Mouse (Mus musculus) lung, embryonic 16.5 days (tissue): ENCODE data around the gene Prdm16. TPM values are rescaled to one million over a fixed set of nuclear protein-coding genes. Genes with fewer than 3 reads are reported as not detected.

Source experiments
- ATAC-seq: fragments of 200-750 bp; cut with Nextera tagmentation; 2 replicates; pipeline ENCODE4 v1.8.0; 2017; ENCODE audit warnings: low read depth, mild to moderate bottlenecking, moderate library complexity
- H3K27ac ChIP-seq: fragments of 300-500 bp; sonication (generic); 2 replicates; pipeline ENCODE4 v1.5.1; 2014; ENCODE audit warnings: mild to moderate bottlenecking, control low read depth, low read length
- H3K27me3 ChIP-seq: fragments of 300-500 bp; sonication (generic); 2 replicates; pipeline ENCODE4 v1.6.1; 2014; ENCODE audit warnings: low read depth, low read length, mixed read lengths; ENCODE audit not compliant: control insufficient read depth, insufficient read depth
- H3K36me3 ChIP-seq: fragments of 300-500 bp; sonication (generic); 2 replicates; pipeline ENCODE4 v1.6.1; 2014; ENCODE audit warnings: low read length; ENCODE audit not compliant: control insufficient read depth, insufficient read depth
- H3K4me1 ChIP-seq: fragments of 300-500 bp; sonication (generic); replicated peaks from 2 replicates; pipeline ENCODE4 v1.6.1; 2014; ENCODE audit warnings: low read length, mixed read lengths; ENCODE audit not compliant: control insufficient read depth, insufficient read depth
- H3K4me2 ChIP-seq: fragments of 300-500 bp; sonication (generic); 2 replicates; pipeline ENCODE4 v1.6.1; 2014; ENCODE audit warnings: low read depth, low read length, control low read depth
- H3K4me3 ChIP-seq: fragments of 300-500 bp; sonication (generic); 2 replicates; pipeline ENCODE4 v1.5.1; 2014; ENCODE audit warnings: mild to moderate bottlenecking, low read length, control low read depth
- H3K9ac ChIP-seq: fragments of 300-500 bp; sonication (generic); 2 replicates; pipeline ENCODE4 v1.6.1; 2014; ENCODE audit warnings: low read length, control low read depth
- H3K9me3 ChIP-seq: fragments of 300-500 bp; sonication (generic); 2 replicates; pipeline ENCODE4 v1.6.1; 2016; ENCODE audit warnings: low read length; ENCODE audit not compliant: control insufficient read depth
- WGBS: fragments of 180-500 bp; shearing (Covaris S2); extraction: QIAGEN DNeasy Blood & Tissue Kit; methylation state at CpG from one replicate; pipeline ENCODE4 v1.1.7; 2014; 5-methylcytosine and 5-hydroxymethylcytosine counted together
- polyA plus RNA-seq: library from polyadenylated mRNA; unstranded; fragments of >200 nt; fragmentation: Nextera tagmentation; extraction: Ambion mirVana; gene quantifications from 2 replicates; pipeline ENCODE4 v1.2.1, GENCODE M21; 2015

The Prdm16 gene
- polyA plus RNA-seq, 1 experiment from 2014 or later: 25.2 TPM

- Histone ChIP-seq H3K9ac (no peak overlapping the region), H3K4me1 (peaks cover 33% of the 10 kb centered on the region), H3K27me3 (peaks cover 4% of the 10 kb centered on the region), H3K27ac (peak overlapping the region; percentile 44; the same call in 1 of the 2 replicates), H3K4me3 (no peak overlapping the region), H3K36me3 (no peaks in the 10 kb centered on the region), H3K4me2 (no peak overlapping the region), H3K9me3 (no peaks in the 10 kb centered on the region)
- 52% methylated on average over 9 of the region's 9 CpGs for WGBS
- peak; percentile 46; the same call in 1 of the 2 replicates for ATAC-seq
Measured at GRCm38 (mm10) chr4:154541632-154542276, 94.9 kb downstream of the Prdm16 start.

- no peak for ATAC-seq
- no peak overlapping the region for H3K4me3 ChIP-seq
- H3K4me1 ChIP-seq: peaks cover 33% of the 10 kb centered on the region
- H3K27me3 ChIP-seq: peaks cover 4% of the 10 kb centered on the region
- H3K4me2 ChIP-seq: no peak overlapping the region
- no peaks in the 10 kb centered on the region for H3K36me3 ChIP-seq
- WGBS: 46% methylated on average over 10 of the region's 10 CpGs
- no peaks in the 10 kb centered on the region for H3K9me3 ChIP-seq
- H3K27ac ChIP-seq: no peak overlapping the region
- no peak overlapping the region for H3K9ac ChIP-seq
Measured at GRCm38 (mm10) chr4:154540671-154541070, 96.0 kb downstream of the Prdm16 start.

- Histone ChIP-seq H3K27me3 (peaks cover 4% of the 10 kb centered on the region), H3K4me3 (no peak overlapping the region), H3K27ac (no peak overlapping the region), H3K4me1 (peaks cover 33% of the 10 kb centered on the region), H3K4me2 (no peak overlapping the region), H3K9me3 (no peaks in the 10 kb centered on the region), H3K9ac (no peak overlapping the region), H3K36me3 (no peaks in the 10 kb centered on the region)
- no peak for ATAC-seq
- WGBS: 51% methylated on average over 12 of the region's 12 CpGs
Measured at GRCm38 (mm10) chr4:154539703-154540102, 97.0 kb downstream of the Prdm16 start.

- Histone ChIP-seq H3K9me3 (no peaks in the 10 kb centered on the region), H3K4me1 (peaks cover 28% of the 10 kb centered on the region), H3K27ac (no peak overlapping the region), H3K36me3 (no peaks in the 10 kb centered on the region), H3K27me3 (no peaks in the 10 kb centered on the region), H3K9ac (no peak overlapping the region), H3K4me2 (no peak overlapping the region), H3K4me3 (no peak overlapping the region)
- 74% methylated on average over 4 of the region's 4 CpGs for WGBS
- ATAC-seq: no peak
Measured at GRCm38 (mm10) chr4:154538727-154539126, 97.9 kb downstream of the Prdm16 start.

GRCm38 (mm10) chr4:154536110-154536509 lies 100.6 kb downstream of the Prdm16 start:
- H3K4me2 ChIP-seq: no peak overlapping the region
- H3K4me1 ChIP-seq: peaks cover 4% of the 10 kb centered on the region; the same call in 1 of the 2 replicates
- no peak for ATAC-seq
- no peaks in the 10 kb centered on the region for H3K27me3 ChIP-seq
- H3K36me3 ChIP-seq: no peaks in the 10 kb centered on the region
- no peaks in the 10 kb centered on the region for H3K9me3 ChIP-seq
- WGBS: 60% methylated on average over 5 of the region's 5 CpGs
- H3K9ac ChIP-seq: no peak overlapping the region
- no peak overlapping the region for H3K27ac ChIP-seq
- H3K4me3 ChIP-seq: no peak overlapping the region

DNA sequence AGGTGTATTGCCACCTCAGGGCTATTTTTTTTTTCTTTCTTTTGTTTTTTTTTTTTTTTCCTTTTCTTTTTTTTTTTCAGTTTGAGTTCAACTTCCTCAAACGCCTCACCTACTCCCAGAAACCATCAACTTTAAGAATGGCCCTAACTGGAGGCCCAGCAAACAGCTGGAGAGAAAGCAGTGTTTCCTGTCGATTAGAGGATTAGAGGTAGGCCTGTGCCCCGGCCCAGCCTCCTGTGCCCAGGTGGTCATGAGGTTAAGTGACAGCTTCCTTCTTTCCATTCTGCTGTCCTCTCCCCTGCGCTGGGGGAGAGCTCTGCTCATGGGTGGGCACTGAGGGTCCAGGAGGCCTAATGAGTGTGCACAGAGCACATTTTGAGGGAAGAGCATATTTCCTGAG lies 105.3 kb downstream of the Prdm16 start:
- H3K4me1 ChIP-seq: peaks cover 31% of the 10 kb centered on the region
- ATAC-seq: no peak
- no peak overlapping the region for H3K4me3 ChIP-seq
- no peak overlapping the region for H3K4me2 ChIP-seq
- no peaks in the 10 kb centered on the region for H3K9me3 ChIP-seq
- no peak overlapping the region for H3K27ac ChIP-seq
- H3K36me3 ChIP-seq: no peaks in the 10 kb centered on the region
- H3K27me3 ChIP-seq: no peaks in the 10 kb centered on the region
- H3K9ac ChIP-seq: no peak overlapping the region
- 47% methylated on average over 4 of the region's 4 CpGs for WGBS

DNA sequence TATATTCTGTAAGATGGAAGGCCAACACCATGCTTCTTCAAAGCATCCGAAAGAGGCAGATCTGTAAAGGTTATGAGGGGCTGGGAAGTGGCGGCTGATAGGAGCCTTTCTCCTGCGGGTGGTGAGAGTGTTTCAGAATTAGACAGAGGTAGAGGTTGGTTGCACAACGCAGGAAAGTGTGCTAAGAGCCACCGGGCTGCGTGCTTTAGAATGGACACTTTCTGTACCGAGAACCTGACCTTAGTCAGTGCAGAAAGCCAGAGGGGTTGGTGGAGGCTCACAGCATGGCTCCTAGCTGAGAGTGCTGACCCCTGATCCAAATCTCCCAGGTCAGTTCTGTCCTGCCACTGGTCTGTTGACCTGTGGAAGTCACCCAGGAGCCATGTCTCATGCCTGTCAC lies 106.3 kb downstream of the Prdm16 start:
- H3K27me3 ChIP-seq: no peaks in the 10 kb centered on the region
- no peak for ATAC-seq
- no peaks in the 10 kb centered on the region for H3K36me3 ChIP-seq
- 50% methylated on average over 7 of the region's 7 CpGs for WGBS
- H3K4me1 ChIP-seq: peaks cover 34% of the 10 kb centered on the region
- no peaks in the 10 kb centered on the region for H3K9me3 ChIP-seq
- no peak overlapping the region for H3K9ac ChIP-seq
- no peak overlapping the region for H3K4me3 ChIP-seq
- H3K27ac ChIP-seq: peak overlapping the region; percentile 38; the same call in 1 of the 2 replicates
- H3K4me2 ChIP-seq: no peak overlapping the region

- 25% methylated on average over 9 of the region's 9 CpGs for WGBS
- H3K36me3 ChIP-seq: no peaks in the 10 kb centered on the region
- ATAC-seq: peak; percentile 71
- H3K9me3 ChIP-seq: no peaks in the 10 kb centered on the region
- no peak overlapping the region for H3K4me3 ChIP-seq
- peak overlapping the region; percentile 90 for H3K27ac ChIP-seq
- peaks cover 36% of the 10 kb centered on the region for H3K4me1 ChIP-seq
- peak overlapping the region; percentile 52 for H3K9ac ChIP-seq
- H3K4me2 ChIP-seq: no peak overlapping the region
- H3K27me3 ChIP-seq: no peaks in the 10 kb centered on the region
Measured at GRCm38 (mm10) chr4:154527506-154527905, 109.2 kb downstream of the Prdm16 start.

DNA sequence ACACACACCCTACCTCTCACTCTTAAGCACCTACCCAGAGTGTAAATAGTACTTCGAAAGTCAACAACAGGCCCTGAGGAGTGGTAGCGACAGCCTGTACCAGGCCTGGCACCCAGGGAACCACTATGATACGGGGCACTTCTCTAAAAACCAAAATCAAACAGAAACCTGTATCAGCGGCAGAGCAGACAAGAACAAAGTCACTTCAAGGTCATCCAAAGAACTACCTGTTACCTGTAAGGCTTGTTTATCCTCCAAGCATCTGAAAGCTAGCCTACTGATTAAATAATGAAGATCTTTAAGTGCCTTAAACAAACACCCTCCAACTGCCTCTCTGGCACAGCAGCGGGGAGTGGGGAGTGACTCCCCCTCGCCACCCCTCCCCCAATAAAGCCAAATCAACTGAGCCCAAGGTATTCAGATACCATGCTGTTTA lies 110.3 kb downstream of the Prdm16 start:
- peaks cover 41% of the 10 kb centered on the region for H3K4me1 ChIP-seq
- H3K36me3 ChIP-seq: no peaks in the 10 kb centered on the region
- WGBS: 51% methylated on average over 6 of the region's 6 CpGs
- no peak overlapping the region for H3K4me2 ChIP-seq
- no peak overlapping the region for H3K4me3 ChIP-seq
- no peak overlapping the region for H3K9ac ChIP-seq
- H3K27ac ChIP-seq: peak overlapping the region; percentile 90
- H3K27me3 ChIP-seq: no peaks in the 10 kb centered on the region
- peak; percentile 80 for ATAC-seq
- no peaks in the 10 kb centered on the region for H3K9me3 ChIP-seq
